Mouse (Mus musculus): ENCODE measurements around the gene Susd1. TPM values are rescaled to one million over a fixed set of nuclear protein-coding genes. Genes with fewer than 3 reads are reported as not detected.

Susd1 gene
- polyA plus RNA-seq, 1 experiment = 3.7 TPM

DNA sequence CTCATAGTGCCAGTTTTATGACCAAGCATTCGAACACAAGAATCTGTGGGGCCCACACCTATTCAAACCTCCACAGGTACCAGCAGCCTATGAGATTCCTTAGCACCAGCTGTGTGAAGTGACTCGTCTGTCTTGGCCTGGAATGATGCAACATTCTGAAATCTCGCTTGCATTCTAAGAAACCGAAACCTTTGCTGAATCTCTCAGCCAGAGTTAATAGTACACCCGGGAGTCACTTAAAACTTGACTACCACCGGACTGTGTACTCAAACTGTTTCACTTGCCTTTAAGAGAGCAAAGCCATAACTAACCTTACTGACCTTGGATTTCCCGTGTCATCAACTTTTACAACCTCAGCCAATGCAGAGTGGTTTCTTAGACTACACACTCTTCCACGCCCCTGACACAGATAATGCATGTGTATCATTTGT lies 14.1 kb upstream of the Susd1 start:
- DNase-seq (ENCODE audit: low read depth) = no peak

DNA sequence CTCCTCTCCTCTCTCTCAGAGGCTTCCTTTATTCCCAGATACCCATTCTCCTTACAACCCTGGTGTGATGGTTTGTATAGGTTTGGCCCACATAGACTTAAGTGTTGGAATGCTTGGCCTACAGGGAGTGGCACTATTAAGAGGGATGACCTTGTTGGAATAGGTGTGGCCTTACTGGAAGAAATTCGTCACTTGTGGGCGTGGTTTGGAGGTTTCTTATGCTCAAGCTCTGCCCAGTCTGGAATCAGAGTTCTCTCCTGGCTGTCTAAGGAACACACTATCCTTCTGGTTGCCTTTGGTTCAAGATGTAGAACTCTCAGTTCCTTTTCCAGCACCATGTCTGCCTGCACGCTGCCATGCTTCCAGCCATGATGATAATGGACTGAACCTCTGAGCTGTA lies 12.5 kb upstream of the Susd1 start:
- TF ChIP-seq POLR2A (IDR thresholded peaks at IDR 0.05; ENCODE audit: borderline replicate concordance, extremely low read depth, insufficient read depth, insufficient read length, poor library complexity, severe bottlenecking) (no peak), CTCF (IDR thresholded peaks at IDR 0.05; ENCODE audit: borderline replicate concordance, extremely low read depth, insufficient read depth, insufficient read length) (no peak)
- DNase-seq (ENCODE audit: low read depth) = no peak

More for the DNA sequence above, 14.1 kb upstream of the Susd1 start:
- TF ChIP-seq CTCF (IDR thresholded peaks at IDR 0.05; ENCODE audit: borderline replicate concordance, extremely low read depth, insufficient read depth, insufficient read length) (no peak), POLR2A (IDR thresholded peaks at IDR 0.05; ENCODE audit: borderline replicate concordance, extremely low read depth, insufficient read depth, insufficient read length, poor library complexity, severe bottlenecking) (no peak)

DNA sequence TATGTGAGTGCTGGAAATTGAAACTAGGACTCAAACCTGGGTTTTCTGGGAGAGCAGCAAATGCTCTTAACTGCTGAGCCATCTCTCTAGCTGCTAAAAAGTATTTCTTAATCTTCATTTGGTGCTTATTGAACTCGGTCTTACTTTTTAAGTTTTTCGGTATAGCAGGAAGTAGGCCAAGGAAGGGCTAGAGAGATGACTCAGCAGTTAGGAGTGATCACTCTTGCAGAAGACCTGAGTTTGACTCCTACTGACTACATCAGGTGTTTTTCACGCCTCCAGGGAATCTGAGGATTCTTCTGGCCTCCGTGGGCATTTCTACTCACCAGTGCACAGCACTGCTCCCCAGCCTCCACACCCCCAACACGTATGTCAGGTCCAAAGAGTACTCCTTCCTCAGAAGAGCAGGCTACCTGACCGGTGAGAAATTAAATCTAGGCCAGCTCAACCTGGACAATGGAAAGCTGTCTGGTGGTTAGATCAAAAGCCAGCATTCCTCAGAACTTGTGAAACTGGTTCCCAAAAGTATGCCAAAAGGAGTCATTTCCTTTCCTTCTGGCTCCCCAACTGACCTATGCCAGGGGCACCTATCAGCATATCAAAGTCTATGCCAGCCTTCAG lies 11.9 kb upstream of the Susd1 start:
- DNase-seq (ENCODE audit: low read depth) = no peak
- TF ChIP-seq POLR2A (IDR thresholded peaks at IDR 0.05; ENCODE audit: borderline replicate concordance, extremely low read depth, insufficient read depth, insufficient read length, poor library complexity, severe bottlenecking) = no peak
- no peak for TF ChIP-seq CTCF (IDR thresholded peaks at IDR 0.05; ENCODE audit: borderline replicate concordance, extremely low read depth, insufficient read depth, insufficient read length)

DNA sequence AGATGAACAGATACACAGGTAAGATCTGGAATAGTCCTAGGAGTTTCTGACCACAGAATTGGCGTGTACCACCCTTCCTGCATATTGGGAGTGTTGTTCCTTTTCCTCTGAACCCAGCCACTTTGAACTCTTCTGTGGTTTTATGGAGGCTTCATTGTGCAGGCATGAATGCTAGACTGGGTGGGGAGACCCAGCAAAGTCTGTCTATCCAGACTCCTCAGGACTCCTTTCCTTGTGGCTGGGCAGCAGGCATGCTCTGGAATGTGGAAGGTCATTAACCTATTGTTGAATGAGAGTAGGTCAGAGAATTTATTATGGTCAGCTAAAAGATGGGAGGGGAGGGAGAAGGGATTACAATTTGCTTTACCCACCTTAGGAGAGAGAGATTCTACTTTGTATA lies 8.9 kb upstream of the Susd1 start:
- TF ChIP-seq POLR2A (IDR thresholded peaks at IDR 0.05; ENCODE audit: borderline replicate concordance, extremely low read depth, insufficient read depth, insufficient read length, poor library complexity, severe bottlenecking) (no peak), CTCF (IDR thresholded peaks at IDR 0.05; ENCODE audit: borderline replicate concordance, extremely low read depth, insufficient read depth, insufficient read length) (no peak)
- no peak for DNase-seq (ENCODE audit: low read depth)

DNA sequence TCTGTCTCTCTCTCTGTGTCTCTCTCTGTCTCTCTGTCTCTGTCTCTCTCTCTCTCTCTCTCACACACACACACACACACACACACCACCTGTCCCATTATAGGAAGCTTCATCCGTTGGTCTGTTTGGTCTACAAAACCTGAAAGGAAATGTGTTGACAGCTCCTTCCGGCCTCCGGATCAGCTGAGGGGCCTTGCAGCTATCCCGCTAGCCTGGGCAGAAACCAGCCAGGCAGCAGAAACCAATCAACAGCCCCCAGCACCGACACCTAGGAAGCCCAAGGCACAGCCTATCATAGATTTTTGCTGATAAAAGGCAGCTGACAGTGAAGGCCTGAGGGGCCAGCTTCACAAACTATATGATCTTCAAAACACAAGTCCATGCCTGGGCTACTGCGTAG lies 7.1 kb upstream of the Susd1 start:
- DNase-seq (ENCODE audit: low read depth) = no peak
- TF ChIP-seq CTCF (IDR thresholded peaks at IDR 0.05; ENCODE audit: borderline replicate concordance, extremely low read depth, insufficient read depth, insufficient read length) (no peak), POLR2A (IDR thresholded peaks at IDR 0.05; ENCODE audit: borderline replicate concordance, extremely low read depth, insufficient read depth, insufficient read length, poor library complexity, severe bottlenecking) (no peak)

DNA sequence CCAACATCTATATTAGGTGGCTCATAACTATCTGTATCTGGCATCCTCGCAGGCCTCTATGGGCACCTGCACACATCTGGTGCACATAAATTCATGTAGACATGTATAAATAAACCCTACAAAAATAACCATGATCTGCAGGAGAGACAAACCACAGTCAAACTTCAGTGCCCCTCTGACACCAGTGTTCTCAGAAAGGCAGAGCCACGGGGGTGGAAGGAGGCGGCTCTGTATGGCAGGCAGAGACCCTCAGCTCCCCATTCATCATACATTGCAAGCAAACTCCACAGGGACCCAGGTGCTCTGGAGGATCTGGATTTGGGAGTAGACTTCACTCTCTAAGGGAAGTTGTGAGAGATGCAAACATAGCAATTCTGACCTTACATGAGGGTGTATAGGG lies 6.6 kb upstream of the Susd1 start:
- TF ChIP-seq CTCF (IDR thresholded peaks at IDR 0.05; ENCODE audit: borderline replicate concordance, extremely low read depth, insufficient read depth, insufficient read length) (no peak), POLR2A (IDR thresholded peaks at IDR 0.05; ENCODE audit: borderline replicate concordance, extremely low read depth, insufficient read depth, insufficient read length, poor library complexity, severe bottlenecking) (no peak)
- DNase-seq (ENCODE audit: low read depth) = no peak

DNA sequence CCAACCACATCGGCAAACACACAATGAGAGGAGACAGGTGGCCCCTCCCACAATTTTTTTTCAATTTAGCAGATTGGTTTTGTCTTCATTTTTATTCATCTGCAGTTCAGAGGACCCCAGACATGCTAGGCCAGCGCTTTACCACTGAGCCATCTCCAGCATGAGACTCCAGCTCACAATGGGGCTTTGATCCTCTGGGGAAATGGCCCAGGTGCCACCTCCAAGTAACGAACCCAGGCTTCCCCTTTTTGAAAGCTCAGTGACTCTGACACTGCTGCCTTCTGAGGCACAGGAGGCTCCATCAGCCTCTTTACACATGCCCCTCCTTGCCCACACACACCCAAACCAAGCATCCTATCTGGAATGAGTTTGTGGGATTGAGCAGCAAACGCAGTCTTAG lies 5.7 kb upstream of the Susd1 start:
- no peak for DNase-seq (ENCODE audit: low read depth)
- TF ChIP-seq CTCF (IDR thresholded peaks at IDR 0.05; ENCODE audit: borderline replicate concordance, extremely low read depth, insufficient read depth, insufficient read length) (no peak), POLR2A (IDR thresholded peaks at IDR 0.05; ENCODE audit: borderline replicate concordance, extremely low read depth, insufficient read depth, insufficient read length, poor library complexity, severe bottlenecking) (no peak)

- DNase-seq (ENCODE audit: low read depth) = no peak
- TF ChIP-seq CTCF (IDR thresholded peaks at IDR 0.05; ENCODE audit: borderline replicate concordance, extremely low read depth, insufficient read depth, insufficient read length) (no peak), POLR2A (IDR thresholded peaks at IDR 0.05; ENCODE audit: borderline replicate concordance, extremely low read depth, insufficient read depth, insufficient read length, poor library complexity, severe bottlenecking) (no peak)
Observed at GRCm38 (mm10) chr4:59441265-59441664, 2.8 kb upstream of the Susd1 start.

GRCm38 (mm10) chr4:59439960-59440359 lies 1.5 kb upstream of the Susd1 start:
- TF ChIP-seq CTCF (IDR thresholded peaks at IDR 0.05; ENCODE audit: borderline replicate concordance, extremely low read depth, insufficient read depth, insufficient read length) = no peak
- TF ChIP-seq POLR2A (IDR thresholded peaks at IDR 0.05; ENCODE audit: borderline replicate concordance, extremely low read depth, insufficient read depth, insufficient read length, poor library complexity, severe bottlenecking) = no peak

DNA sequence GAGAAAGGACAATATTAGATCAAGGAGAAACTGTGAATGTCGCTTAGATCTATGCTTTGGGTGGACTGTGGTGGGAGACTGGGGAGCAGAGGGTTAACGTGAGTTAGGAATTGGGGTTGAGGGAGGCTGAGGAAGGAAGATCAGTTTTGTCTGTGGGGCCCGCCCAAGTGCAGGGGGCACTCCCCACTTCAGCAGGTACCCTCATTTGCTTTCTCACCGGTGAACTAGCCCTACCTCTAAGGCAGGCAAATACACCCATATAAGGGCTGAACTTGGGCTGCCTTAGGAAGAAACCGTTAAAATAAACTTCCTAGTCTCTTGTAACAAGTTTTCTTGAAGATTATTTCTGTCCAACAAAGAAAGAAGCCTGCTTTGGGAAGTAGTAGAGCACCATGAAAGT lies 608 bp upstream of the Susd1 start:
- no peak for TF ChIP-seq CTCF (IDR thresholded peaks at IDR 0.05; ENCODE audit: borderline replicate concordance, extremely low read depth, insufficient read depth, insufficient read length)
- no peak for TF ChIP-seq POLR2A (IDR thresholded peaks at IDR 0.05; ENCODE audit: borderline replicate concordance, extremely low read depth, insufficient read depth, insufficient read length, poor library complexity, severe bottlenecking)
- no peak for DNase-seq (ENCODE audit: low read depth)

More at GRCm38 (mm10) chr4:59439960-59440359, 1.5 kb upstream of the Susd1 start:
- no peak for DNase-seq (ENCODE audit: low read depth)

- DNase-seq (ENCODE audit: low read depth) = no peak
- TF ChIP-seq CTCF (IDR thresholded peaks at IDR 0.05; ENCODE audit: borderline replicate concordance, extremely low read depth, insufficient read depth, insufficient read length) (no peak), POLR2A (IDR thresholded peaks at IDR 0.05; ENCODE audit: borderline replicate concordance, extremely low read depth, insufficient read depth, insufficient read length, poor library complexity, severe bottlenecking) (no peak)
Observed at GRCm38 (mm10) chr4:59435951-59436350, 2.5 kb downstream of the Susd1 start.

- no peak for DNase-seq (ENCODE audit: low read depth)
- TF ChIP-seq CTCF (IDR thresholded peaks at IDR 0.05; ENCODE audit: borderline replicate concordance, extremely low read depth, insufficient read depth, insufficient read length) (no peak), POLR2A (IDR thresholded peaks at IDR 0.05; ENCODE audit: borderline replicate concordance, extremely low read depth, insufficient read depth, insufficient read length, poor library complexity, severe bottlenecking) (no peak)
Observed at GRCm38 (mm10) chr4:59434039-59434438, 4.4 kb downstream of the Susd1 start.
